In the genomic region with DNA sequence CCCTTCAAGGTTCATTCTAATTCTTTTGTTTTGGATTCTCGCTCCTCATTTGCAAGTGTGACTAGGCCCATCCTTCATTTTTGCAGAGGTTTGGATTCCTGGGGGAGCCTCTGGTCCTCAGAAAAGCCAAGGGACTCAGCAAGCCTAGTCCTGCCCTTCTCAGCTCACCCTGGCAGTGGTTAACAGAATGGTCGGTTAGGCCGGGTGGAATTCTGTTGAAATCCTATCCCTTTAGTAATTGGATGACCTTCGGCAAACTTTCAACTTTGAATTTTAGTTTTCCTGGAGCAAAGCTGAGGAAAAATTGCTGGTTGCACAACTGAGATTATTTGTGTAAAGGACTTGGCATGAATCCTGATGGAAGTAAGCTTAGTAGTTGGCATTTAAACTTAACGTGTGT, we compare ENCODE assay signal across 8 mouse cellular contexts. TPM values are rescaled to one million over a fixed set of nuclear protein-coding genes. Genes with fewer than 3 reads are reported as not detected.
DNase-seq lines count a peak whose midpoint lies in the region; ATAC-seq and TF ChIP-seq lines count a peak whose summit lies in the region.

No protein-coding gene starts in this region.

- no peaks in the 10 kb centered on the region for H3K36me3 ChIP-seq in spleen, adult 2 months (ENCODE audit: control insufficient read depth, insufficient read depth, low read length)
- no peaks in the 10 kb centered on the region for H3K36me3 ChIP-seq in forebrain, embryonic 13.5 days (ENCODE audit: poor library complexity, severe bottlenecking)
- no peaks in the 10 kb centered on the region for H3K36me3 ChIP-seq in kidney, postnatal 0 days (ENCODE audit: insufficient read depth, low read length)
- no peaks in the 10 kb centered on the region for H3K36me3 ChIP-seq in midbrain, embryonic 13.5 days

- no peaks in the 10 kb centered on the region for H3K9me3 ChIP-seq in forebrain, embryonic 13.5 days (replicated peaks)
- no peaks in the 10 kb centered on the region for H3K9me3 ChIP-seq in kidney, postnatal 0 days (replicated peaks; ENCODE audit: low read length)
- no peaks in the 10 kb centered on the region for H3K9me3 ChIP-seq in midbrain, embryonic 13.5 days

- 74% methylated on average over 5 of the region's 5 CpGs for WGBS in spleen, adult 2 months
- 18% methylated on average over 5 of the region's 5 CpGs for WGBS in forebrain, embryonic 13.5 days
- WGBS in kidney, postnatal 0 days = 18% methylated on average over 5 of the region's 5 CpGs
- WGBS in midbrain, embryonic 13.5 days = 26% methylated on average over 5 of the region's 5 CpGs

- DNase-seq in spleen, adult 2 months (ENCODE audit: low read depth in 1 of 2, low spot score in 2 of 2) = no peak
- DNase-seq in spleen, adult 18-20 months = no peak
- peak; percentile 46 for DNase-seq in kidney, postnatal 0 days (ENCODE audit: low spot score)
- DNase-seq in layer of hippocampus, postnatal 25 days (ENCODE audit: extremely low spot score in 1 of 2, low spot score in 1 of 2) = no peak
- no peak for DNase-seq in right cerebral cortex, postnatal 25 days
- DNase-seq in left cerebral cortex, postnatal 10 days (ENCODE audit: extremely low spot score in 1 of 2, low spot score in 2 of 2) = no peak

- H3K4me2 ChIP-seq in forebrain, embryonic 13.5 days = peak overlapping the region; percentile 62
- H3K4me2 ChIP-seq in kidney, postnatal 0 days (ENCODE audit: low read length) = peak overlapping the region; percentile 78
- H3K4me2 ChIP-seq in midbrain, embryonic 13.5 days (replicated peaks) = peak overlapping the region; percentile 56

- no peak for TF ChIP-seq CTCF in spleen, adult 2 months (IDR thresholded peaks at IDR 0.05; ENCODE audit: extremely low read depth, insufficient read depth, insufficient read length, insufficient replicate concordance)
- no peak for TF ChIP-seq CTCF in kidney, postnatal 0 days (IDR thresholded peaks at IDR 0.05; ENCODE audit: low read depth)

- peak overlapping the region; percentile 62 for H3K9ac ChIP-seq in forebrain, embryonic 13.5 days
- H3K9ac ChIP-seq in kidney, postnatal 0 days (ENCODE audit: low read depth, low read length) = peak overlapping the region; percentile 78
- H3K9ac ChIP-seq in midbrain, embryonic 13.5 days (replicated peaks) = peak overlapping the region; percentile 66

- intact Hi-C loops in left cerebral cortex, postnatal 10 days (cut with DNase I) = no loop called here

- H3K4me3 ChIP-seq in spleen, adult 2 months (ENCODE audit: extremely low read depth, insufficient read depth, insufficient read length) = peak overlapping the region; percentile 88; the same call in 1 of the 2 replicates
- peak overlapping the region; percentile 66 for H3K4me3 ChIP-seq in forebrain, embryonic 13.5 days
- H3K4me3 ChIP-seq in kidney, postnatal 0 days (replicated peaks; ENCODE audit: low read depth, low read length) = peak overlapping the region; percentile 65
- peak overlapping the region; percentile 63 for H3K4me3 ChIP-seq in midbrain, embryonic 13.5 days (replicated peaks)

- no peaks in the 10 kb centered on the region for H3K27me3 ChIP-seq in spleen, adult 2 months (ENCODE audit: control insufficient read depth, insufficient read depth, low read length)
- H3K27me3 ChIP-seq in forebrain, embryonic 13.5 days = no peaks in the 10 kb centered on the region
- no peaks in the 10 kb centered on the region for H3K27me3 ChIP-seq in kidney, postnatal 0 days (ENCODE audit: insufficient read depth, low read length)
- H3K27me3 ChIP-seq in midbrain, embryonic 13.5 days = peaks cover 10% of the 10 kb centered on the region; the same call in 1 of the 2 replicates

- peaks cover 2% of the 10 kb centered on the region; the same call in 1 of the 2 replicates for H3K4me1 ChIP-seq in spleen, adult 2 months (ENCODE audit: control insufficient read depth, insufficient read depth, insufficient read length)
- peaks cover 28% of the 10 kb centered on the region; the same call in 1 of the 2 replicates for H3K4me1 ChIP-seq in forebrain, embryonic 13.5 days
- H3K4me1 ChIP-seq in kidney, postnatal 0 days (replicated peaks; ENCODE audit: insufficient read depth, low read length) = 0 out of 2 replicates have a peak, but pooled peaks cover 7% of the 10 kb centered on the region
- H3K4me1 ChIP-seq in midbrain, embryonic 13.5 days (replicated peaks) = peaks cover 16% of the 10 kb centered on the region

- TF ChIP-seq POLR2A in spleen, adult 2 months (IDR thresholded peaks at IDR 0.05; ENCODE audit: low read depth, low read length) = no peak

- no peak for ATAC-seq in forebrain, embryonic 13.5 days
- ATAC-seq in kidney, postnatal 0 days (replicated peaks; ENCODE audit: low FRiP score, low read depth) = 0 out of 2 replicates have a peak, but pooled peaks have one; percentile 20
- peak; percentile 51 for ATAC-seq in midbrain, embryonic 13.5 days

- no peak overlapping the region for H3K27ac ChIP-seq in spleen, adult 2 months (ENCODE audit: insufficient read depth, low read length)
- H3K27ac ChIP-seq in forebrain, embryonic 13.5 days = 0 out of 2 replicates have a peak overlapping the region, but pooled peaks have one; percentile 51
- peak overlapping the region; percentile 92 for H3K27ac ChIP-seq in kidney, postnatal 0 days
- peak overlapping the region; percentile 65 for H3K27ac ChIP-seq in midbrain, embryonic 13.5 days

RNA-seq across cellular contexts. Expression of gene Armh1, which starts 0.4 kb away (rescaled TPM):
- polyA plus RNA-seq in spleen, adult 2 months (2012; rRNA removed) = 0.05 TPM in 1 of 2 replicates, not detected in the other
- 0.38 and 0.65 TPM in 2 replicates for polyA plus RNA-seq in forebrain, embryonic 13.5 days (2015; fragmentation: Nextera tagmentation; extraction: Ambion mirVana)
- 0.18 and 0.59 TPM in 2 replicates for polyA plus RNA-seq in kidney, postnatal 0 days (2015; fragmentation: Nextera tagmentation; extraction: Ambion mirVana)
- 0.31 and 0.83 TPM in 2 replicates for polyA plus RNA-seq in midbrain, embryonic 13.5 days (2015; fragmentation: Nextera tagmentation; extraction: Ambion mirVana)
- total RNA-seq in layer of hippocampus, postnatal 25 days (2021) = under 1 TPM; 0.52 to 0.79 TPM
- 1 to 10 TPM in 1 of 2 experiments, under 1 TPM in 1; 0.81 to 1.8 TPM for total RNA-seq in left cerebral cortex, postnatal 10 days (2021)

RNA-seq across cellular contexts. Expression of gene Tmem53, which starts 0.6 kb away (rescaled TPM):
- polyA plus RNA-seq in spleen, adult 2 months (2012; rRNA removed) = 2.4 and 3.2 TPM in 2 replicates
- 6.7 and 6.9 TPM in 2 replicates for polyA plus RNA-seq in forebrain, embryonic 13.5 days (2015; fragmentation: Nextera tagmentation; extraction: Ambion mirVana)
- 34.4 and 40.5 TPM in 2 replicates for polyA plus RNA-seq in kidney, postnatal 0 days (2015; fragmentation: Nextera tagmentation; extraction: Ambion mirVana)
- polyA plus RNA-seq in midbrain, embryonic 13.5 days (2015; fragmentation: Nextera tagmentation; extraction: Ambion mirVana) = 10.2 and 10.4 TPM in 2 replicates
- total RNA-seq in layer of hippocampus, postnatal 25 days (2021) = 1 to 10 TPM; 4.6 to 6.0 TPM
- 1 to 10 TPM; 2.0 to 3.2 TPM for total RNA-seq in left cerebral cortex, postnatal 10 days (2021)
